Mouse (Mus musculus) lung, embryonic 16.5 days (tissue): Measurements from ENCODE around the gene Zfp697. TPM values are rescaled to one million over a fixed set of nuclear protein-coding genes. Genes with fewer than 3 reads are reported as not detected.
A peak's percentile ranks its signal among the peaks of the same experiment; 100 is the strongest.
"Not testable (repeated sequence)": the region's sequence is repeated elsewhere in the genome, so short reads cannot be mapped to it uniquely, and the experiment has no call there.

ENCODE experiments used
- ATAC-seq: fragments of 200-750 bp; cut with Nextera tagmentation; 2 replicates; pipeline ENCODE4 v1.8.0; 2017; ENCODE audit warnings: low read depth, mild to moderate bottlenecking, moderate library complexity
- H3K27ac ChIP-seq: fragments of 300-500 bp; sonication (generic); 2 replicates; pipeline ENCODE4 v1.5.1; 2014; ENCODE audit warnings: mild to moderate bottlenecking, control low read depth, low read length
- H3K27me3 ChIP-seq: fragments of 300-500 bp; sonication (generic); 2 replicates; pipeline ENCODE4 v1.6.1; 2014; ENCODE audit warnings: low read depth, low read length, mixed read lengths; ENCODE audit not compliant: control insufficient read depth, insufficient read depth
- H3K36me3 ChIP-seq: fragments of 300-500 bp; sonication (generic); 2 replicates; pipeline ENCODE4 v1.6.1; 2014; ENCODE audit warnings: low read length; ENCODE audit not compliant: control insufficient read depth, insufficient read depth
- H3K4me1 ChIP-seq: fragments of 300-500 bp; sonication (generic); replicated peaks from 2 replicates; pipeline ENCODE4 v1.6.1; 2014; ENCODE audit warnings: low read length, mixed read lengths; ENCODE audit not compliant: control insufficient read depth, insufficient read depth
- H3K4me2 ChIP-seq: fragments of 300-500 bp; sonication (generic); 2 replicates; pipeline ENCODE4 v1.6.1; 2014; ENCODE audit warnings: low read depth, low read length, control low read depth
- H3K4me3 ChIP-seq: fragments of 300-500 bp; sonication (generic); 2 replicates; pipeline ENCODE4 v1.5.1; 2014; ENCODE audit warnings: mild to moderate bottlenecking, low read length, control low read depth
- H3K9ac ChIP-seq: fragments of 300-500 bp; sonication (generic); 2 replicates; pipeline ENCODE4 v1.6.1; 2014; ENCODE audit warnings: low read length, control low read depth
- H3K9me3 ChIP-seq: fragments of 300-500 bp; sonication (generic); 2 replicates; pipeline ENCODE4 v1.6.1; 2016; ENCODE audit warnings: low read length; ENCODE audit not compliant: control insufficient read depth
- WGBS: fragments of 180-500 bp; shearing (Covaris S2); extraction: QIAGEN DNeasy Blood & Tissue Kit; methylation state at CpG from one replicate; pipeline ENCODE4 v1.1.7; 2014; 5-methylcytosine and 5-hydroxymethylcytosine counted together
- polyA plus RNA-seq: library from polyadenylated mRNA; unstranded; fragments of >200 nt; fragmentation: Nextera tagmentation; extraction: Ambion mirVana; gene quantifications from 2 replicates; pipeline ENCODE4 v1.2.1, GENCODE M21; 2015

Gene Zfp697
- polyA plus RNA-seq, 1 experiment from 2014 or later = 7.1 TPM

GRCm38 (mm10) chr3:98410619-98411580 lies 28.6 kb downstream of the Zfp697 start:
- ATAC-seq = peak; percentile 86
- H3K27ac ChIP-seq, H3K4me3 ChIP-seq: not testable (repeated sequence)

GRCm38 (mm10) chr3:98413733-98414132 lies 31.5 kb downstream of the Zfp697 start:
- no peaks in the 10 kb centered on the region for H3K36me3 ChIP-seq
- H3K4me3 ChIP-seq = no peak overlapping the region
- WGBS = 51% methylated on average over 2 of the region's 2 CpGs
- no peak for ATAC-seq
- peak overlapping the region; percentile 59; the same call in 1 of the 2 replicates for H3K27ac ChIP-seq
- H3K4me1 ChIP-seq = peaks cover 42% of the 10 kb centered on the region
- no peak overlapping the region for H3K4me2 ChIP-seq
- no peaks in the 10 kb centered on the region for H3K9me3 ChIP-seq
- no peaks in the 10 kb centered on the region for H3K27me3 ChIP-seq
- no peak overlapping the region for H3K9ac ChIP-seq

More at GRCm38 (mm10) chr3:98410619-98411580, 28.6 kb downstream of the Zfp697 start:
- H3K36me3 ChIP-seq, H3K9me3 ChIP-seq, H3K9ac ChIP-seq, H3K4me2 ChIP-seq, H3K27me3 ChIP-seq: not testable (repeated sequence)
- peaks cover 24% of the 10 kb centered on the region for H3K4me1 ChIP-seq
- WGBS = 72% methylated on average over 16 of the region's 27 CpGs

- Histone ChIP-seq H3K27ac (peak overlapping the region; percentile 86), H3K9me3 (no peaks in the 10 kb centered on the region), H3K36me3 (no peaks in the 10 kb centered on the region), H3K4me3 (no peak overlapping the region), H3K4me2 (no peak overlapping the region), H3K9ac (no peak overlapping the region), H3K27me3 (no peaks in the 10 kb centered on the region), H3K4me1 (peaks cover 42% of the 10 kb centered on the region)
- peak; percentile 72 for ATAC-seq
- WGBS = 47% methylated on average over 3 of the region's 3 CpGs
Measured at GRCm38 (mm10) chr3:98414296-98414695, 32.0 kb downstream of the Zfp697 start.

GRCm38 (mm10) chr3:98416426-98417250 lies 34.4 kb downstream of the Zfp697 start:
- Histone ChIP-seq H3K27me3 (no peaks in the 10 kb centered on the region), H3K27ac (peak overlapping the region; percentile 76), H3K4me3 (no peak overlapping the region), H3K36me3 (no peaks in the 10 kb centered on the region), H3K9ac (no peak overlapping the region), H3K4me2 (peak overlapping the region; percentile 24; the same call in 1 of the 2 replicates), H3K4me1 (peaks cover 42% of the 10 kb centered on the region), H3K9me3 (no peaks in the 10 kb centered on the region)
- 57% methylated on average over 5 of the region's 5 CpGs for WGBS
- ATAC-seq = 0 out of 2 replicates have a peak, but pooled peaks have one; percentile 1

GRCm38 (mm10) chr3:98417328-98417727 lies 35.1 kb downstream of the Zfp697 start:
- peak; percentile 83 for ATAC-seq
- 13% methylated on average over 4 of the region's 4 CpGs for WGBS
- Histone ChIP-seq H3K36me3 (no peaks in the 10 kb centered on the region), H3K9ac (no peak overlapping the region), H3K4me3 (no peak overlapping the region), H3K27me3 (no peaks in the 10 kb centered on the region), H3K4me2 (peak overlapping the region; percentile 24; the same call in 1 of the 2 replicates), H3K4me1 (peaks cover 42% of the 10 kb centered on the region), H3K9me3 (no peaks in the 10 kb centered on the region), H3K27ac (peak overlapping the region; percentile 76)

- Histone ChIP-seq H3K36me3 (no peaks in the 10 kb centered on the region), H3K9me3 (no peaks in the 10 kb centered on the region), H3K4me1 (peaks cover 33% of the 10 kb centered on the region), H3K4me3 (no peak overlapping the region), H3K27ac (no peak overlapping the region), H3K9ac (no peak overlapping the region), H3K27me3 (no peaks in the 10 kb centered on the region), H3K4me2 (no peak overlapping the region)
- ATAC-seq = no peak
- WGBS = 59% methylated on average over 6 of the region's 6 CpGs
Measured at GRCm38 (mm10) chr3:98418991-98419785, 36.9 kb downstream of the Zfp697 start.

GRCm38 (mm10) chr3:98419786-98420070 lies 37.5 kb downstream of the Zfp697 start:
- Histone ChIP-seq H3K36me3 (no peaks in the 10 kb centered on the region), H3K9me3 (no peaks in the 10 kb centered on the region), H3K27me3 (no peaks in the 10 kb centered on the region), H3K4me2 (no peak overlapping the region), H3K27ac (no peak overlapping the region), H3K4me1 (peaks cover 27% of the 10 kb centered on the region), H3K9ac (no peak overlapping the region), H3K4me3 (no peak overlapping the region)
- no peak for ATAC-seq
- WGBS = 34% methylated on average over 4 of the region's 4 CpGs

GRCm38 (mm10) chr3:98422926-98423325 lies 40.7 kb downstream of the Zfp697 start:
- peaks cover 4% of the 10 kb centered on the region; the same call in 1 of the 2 replicates for H3K36me3 ChIP-seq
- no peak overlapping the region for H3K4me3 ChIP-seq
- no peak overlapping the region for H3K27ac ChIP-seq
- no peak overlapping the region for H3K9ac ChIP-seq
- WGBS = 53% methylated on average over 4 of the region's 4 CpGs
- peaks cover 5% of the 10 kb centered on the region for H3K4me1 ChIP-seq
- H3K4me2 ChIP-seq = no peak overlapping the region
- ATAC-seq = no peak
- H3K27me3 ChIP-seq = peaks cover 3% of the 10 kb centered on the region; the same call in 1 of the 2 replicates
- H3K9me3 ChIP-seq = no peaks in the 10 kb centered on the region
